Mouse (Mus musculus) layer of hippocampus, adult 9-11 months (tissue): ENCODE data around the gene 2410004P03Rik.
"Not testable (repeated sequence)": the region's sequence is repeated elsewhere in the genome, so short reads cannot be mapped to it uniquely, and the experiment has no call there.

Experiments used
- DNase-seq: peaks from one replicate; pipeline ENCODE4 v3.0.0; 2022

The 2410004P03Rik gene

DNA sequence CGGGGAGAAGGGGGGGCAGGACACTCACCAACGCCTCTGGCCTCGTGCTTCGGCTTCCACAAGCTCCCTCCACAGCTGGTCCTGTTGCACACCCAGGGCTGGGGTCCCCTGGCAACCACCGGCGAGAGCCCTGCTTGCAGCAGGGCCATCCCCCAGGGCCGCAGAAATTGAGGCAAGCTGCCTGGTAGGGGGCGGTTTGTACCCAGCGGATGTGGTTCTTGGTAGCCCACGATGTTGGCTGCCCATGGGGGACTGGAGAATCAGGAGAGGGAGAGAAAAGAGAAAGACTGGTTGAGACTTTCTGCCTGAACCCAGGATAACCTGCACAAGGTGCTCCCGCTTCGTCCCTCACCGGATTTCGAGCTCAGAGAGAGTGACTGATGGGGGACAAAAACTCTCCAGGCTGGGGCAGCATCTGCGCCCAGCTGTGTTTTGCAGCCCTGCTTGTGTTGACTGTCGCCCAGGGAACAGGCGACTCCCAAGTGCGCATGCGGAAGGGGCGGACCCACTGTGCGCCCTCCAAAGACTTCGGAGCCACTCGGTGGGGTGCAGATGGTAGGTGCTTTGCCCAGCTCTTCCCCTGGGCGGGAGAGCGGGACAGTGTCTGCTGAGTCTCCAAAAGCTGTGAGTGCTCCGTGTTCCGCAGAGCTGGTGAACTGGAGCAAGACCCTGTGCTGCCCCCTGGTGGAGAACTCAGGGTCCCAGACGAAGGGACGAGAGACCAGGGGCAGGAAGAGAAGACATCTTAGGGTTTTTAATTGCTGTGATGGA, at the start of gene 2410004P03Rik:
Gene 2410004P03Rik, minus strand, starts transcription at position 628 of the 771 bp plus-strand sequence.
- peak; percentile 62 for DNase-seq

DNA sequence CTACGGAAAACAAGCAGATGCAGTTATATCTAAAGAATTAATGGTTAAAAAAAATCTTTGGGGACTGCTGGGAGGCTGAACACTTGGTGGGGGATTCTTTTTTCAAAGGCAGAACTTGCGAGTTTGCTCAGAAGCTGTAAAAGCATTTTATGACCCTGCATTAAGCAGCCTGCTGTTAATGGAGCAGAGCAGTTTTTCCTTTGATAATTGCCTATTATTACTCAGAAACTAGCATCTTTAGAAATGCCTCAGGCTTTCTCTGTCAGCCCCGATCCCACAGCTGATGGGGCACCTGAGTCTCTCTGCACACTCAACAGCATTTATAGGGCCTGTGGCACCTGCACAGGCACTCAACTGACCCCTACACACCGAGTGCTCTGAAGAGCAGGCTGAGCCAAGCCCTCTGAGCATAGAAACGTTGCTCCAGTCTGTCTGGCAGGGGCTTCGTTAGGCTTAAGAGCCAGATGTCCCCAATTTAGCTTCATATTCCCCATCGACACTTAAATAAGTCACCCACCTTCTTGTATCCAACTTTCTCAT, 49.7 kb upstream of the 2410004P03Rik start:
- DNase-seq = no peak

DNA sequence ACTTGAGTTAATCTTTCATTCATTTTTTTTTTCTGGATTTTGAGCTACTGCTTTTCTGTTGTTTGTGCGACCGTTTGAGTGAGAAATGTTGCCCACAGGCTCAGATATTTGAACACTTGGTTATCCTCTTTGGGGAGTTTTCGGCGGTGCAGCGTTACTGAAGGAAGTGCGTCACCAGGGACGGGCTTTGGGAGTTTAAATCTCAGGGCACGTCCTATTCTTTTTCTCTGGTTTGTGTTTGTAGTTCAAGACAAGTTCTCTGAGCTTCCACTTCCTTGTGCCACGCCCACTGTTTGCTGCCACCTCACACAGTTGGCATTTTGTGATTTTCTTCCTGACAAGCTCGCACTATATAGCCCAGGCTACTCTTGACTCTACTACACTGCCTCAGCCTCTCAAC, 47.0 kb upstream of the 2410004P03Rik start:
- DNase-seq = no peak

DNA sequence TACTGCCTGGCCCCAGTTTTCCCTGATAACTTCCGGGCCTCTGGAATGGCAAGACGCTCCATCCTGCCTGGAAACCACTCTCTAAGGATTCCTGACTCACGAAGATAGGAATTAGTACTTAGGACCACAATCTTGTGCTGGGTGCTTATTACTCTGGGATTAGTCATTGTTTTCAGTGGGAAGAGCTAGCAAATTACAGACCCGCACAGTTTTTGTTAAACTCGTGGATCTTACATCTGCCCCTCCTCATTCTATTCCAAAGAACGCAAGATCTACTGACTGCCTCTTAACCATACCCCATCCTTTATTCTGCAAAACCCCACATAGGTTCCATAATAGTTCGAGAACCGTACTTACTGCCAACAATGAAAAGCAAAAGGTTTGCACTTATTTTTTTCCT, 45.6 kb upstream of the 2410004P03Rik start:
- DNase-seq = no peak

DNA sequence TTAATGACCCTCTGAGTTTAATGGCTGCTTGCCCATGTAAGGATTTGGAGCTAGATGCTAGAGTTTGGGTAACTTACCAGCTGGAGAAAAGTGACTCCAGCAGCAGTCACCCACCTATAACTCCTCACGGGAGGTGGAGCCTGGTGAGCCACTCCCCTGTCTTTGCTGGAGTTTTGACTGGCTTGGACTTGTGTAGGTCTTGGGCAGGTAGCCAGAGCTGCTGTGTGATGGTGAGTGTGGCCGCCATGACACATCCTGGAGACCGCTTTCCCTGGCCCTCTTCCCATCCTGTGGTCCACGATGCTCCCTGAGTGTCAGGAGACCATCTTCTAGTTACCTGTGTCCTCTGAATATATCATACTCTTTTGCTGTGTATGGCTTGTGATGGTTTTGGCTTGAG, 44.2 kb upstream of the 2410004P03Rik start:
- no peak for DNase-seq

DNA sequence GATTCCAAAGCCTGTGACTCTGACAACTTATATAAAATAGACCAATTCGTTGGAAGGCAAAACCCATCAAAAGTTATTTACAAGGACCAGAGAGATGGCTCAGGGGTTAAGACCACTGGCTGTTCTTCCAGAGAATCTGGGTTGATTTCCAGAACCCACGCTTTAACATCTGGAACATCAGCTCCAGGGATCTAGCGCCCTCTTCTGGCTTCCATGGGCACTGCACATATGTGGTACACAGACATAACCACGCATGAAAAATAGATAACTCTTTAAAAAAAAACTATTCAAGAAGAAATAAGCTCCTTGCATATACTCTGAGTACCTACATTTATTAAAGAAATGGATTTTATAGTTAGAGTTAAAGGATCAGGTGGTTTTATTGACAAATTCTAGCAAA, 43.2 kb upstream of the 2410004P03Rik start:
- no peak for DNase-seq

DNA sequence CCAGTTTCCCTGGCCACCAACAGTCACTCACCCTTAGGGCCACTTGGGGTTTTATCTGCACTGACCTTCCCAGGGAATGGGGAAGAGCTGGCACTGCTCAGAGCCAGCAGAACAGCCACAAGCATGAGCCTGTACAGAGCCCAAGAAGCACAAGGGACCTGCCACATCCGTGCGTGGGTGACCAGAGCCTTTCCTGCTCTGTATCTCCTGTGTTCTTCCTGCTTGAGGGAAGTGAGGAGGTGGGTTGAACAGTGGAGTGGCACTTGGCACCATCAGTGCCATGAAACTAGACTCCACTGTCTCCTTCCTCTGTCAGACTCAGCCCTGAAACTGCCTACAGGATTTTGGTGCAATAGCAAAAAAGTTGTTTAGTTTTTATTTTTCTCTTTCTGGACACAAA, 41.1 kb upstream of the 2410004P03Rik start:
- no peak for DNase-seq

DNA sequence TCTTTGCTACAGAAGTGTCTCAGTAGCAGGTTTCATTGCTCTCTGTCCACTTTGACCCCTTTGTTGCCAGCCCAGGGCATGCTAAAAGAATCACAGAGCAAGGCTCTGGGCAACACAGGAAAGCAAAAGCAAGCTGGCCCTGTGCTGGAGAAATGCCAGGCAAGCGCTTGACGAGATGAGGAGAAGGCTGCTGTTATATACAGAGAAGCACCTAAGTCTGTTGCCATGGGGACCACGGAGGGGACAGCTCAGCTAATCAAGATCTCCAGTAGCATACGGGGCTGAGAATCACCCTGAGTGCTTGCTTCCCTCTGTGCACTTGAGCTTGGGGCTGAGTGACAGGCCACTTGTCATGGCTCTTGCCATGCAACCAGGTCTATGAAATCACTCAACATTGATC, 39.5 kb upstream of the 2410004P03Rik start:
- no peak for DNase-seq

DNA sequence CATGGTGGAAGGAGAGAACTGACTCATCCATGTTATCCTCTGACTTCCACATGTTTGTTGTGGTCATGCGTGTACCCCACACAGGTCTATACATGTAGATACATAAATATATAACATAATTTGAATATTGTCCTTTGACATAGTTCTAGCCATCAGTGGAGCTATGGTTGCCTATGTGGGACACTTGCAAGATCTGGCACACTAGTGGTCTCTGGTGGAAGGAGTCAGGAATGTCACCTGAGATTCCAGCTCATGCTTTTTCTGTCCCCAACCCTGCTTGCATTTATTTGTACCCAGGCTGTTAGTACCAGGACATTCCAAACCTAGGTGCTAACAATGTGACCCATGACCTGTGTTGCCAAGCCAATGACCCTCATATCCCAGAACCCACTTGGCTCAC, 38.3 kb upstream of the 2410004P03Rik start:
- no peak for DNase-seq

DNA sequence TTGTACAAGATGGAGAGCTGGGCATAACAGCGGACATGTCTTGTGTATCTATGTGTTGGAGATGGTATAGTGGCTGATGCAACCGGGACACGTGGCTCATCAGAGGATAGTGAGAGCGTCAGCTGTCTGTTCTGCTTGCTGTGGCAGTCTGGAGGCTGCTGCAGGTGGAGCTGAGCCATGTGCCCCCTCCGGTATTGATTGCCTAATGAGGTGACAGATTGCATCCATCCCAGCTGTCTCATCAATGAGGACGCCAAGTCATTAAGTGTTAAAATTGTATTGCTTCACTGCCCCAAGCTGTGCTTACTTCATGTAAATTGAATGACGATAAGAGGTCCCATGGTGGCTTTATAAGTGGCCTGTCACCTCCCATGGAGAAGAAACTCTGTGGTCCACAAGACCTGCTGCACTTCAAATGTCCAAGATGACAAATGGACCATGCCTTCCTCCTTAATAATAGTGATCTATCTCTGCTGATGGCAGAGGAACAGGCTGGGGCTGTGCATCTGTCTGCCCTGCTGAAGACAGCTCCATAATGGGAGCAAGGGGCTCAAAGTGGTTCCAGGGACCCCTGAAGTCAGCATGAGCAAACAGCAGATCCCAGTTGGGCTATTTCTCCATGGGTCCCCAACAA, 37.6 kb upstream of the 2410004P03Rik start:
- peak; percentile 80 for DNase-seq

DNA sequence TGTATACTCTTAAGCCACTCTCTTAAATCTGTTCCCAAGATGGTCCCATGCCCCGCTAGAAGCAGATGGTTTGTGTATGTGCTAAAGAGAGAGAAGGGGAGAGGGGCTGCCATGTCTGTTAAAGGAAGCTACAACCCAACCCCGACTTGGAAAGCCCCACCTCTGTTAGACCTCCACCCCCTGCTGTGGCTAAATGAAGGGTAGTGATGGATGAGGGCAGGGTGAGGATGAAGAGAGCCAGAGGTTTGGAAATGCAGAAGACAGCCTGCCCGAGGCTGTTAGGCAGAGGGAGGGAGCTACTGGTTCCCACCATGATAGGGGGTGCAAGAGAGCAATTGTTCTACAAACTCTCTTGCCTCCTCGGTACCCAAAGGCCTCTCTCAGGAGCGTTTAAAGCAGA, 31.8 kb upstream of the 2410004P03Rik start:
- no peak for DNase-seq

DNA sequence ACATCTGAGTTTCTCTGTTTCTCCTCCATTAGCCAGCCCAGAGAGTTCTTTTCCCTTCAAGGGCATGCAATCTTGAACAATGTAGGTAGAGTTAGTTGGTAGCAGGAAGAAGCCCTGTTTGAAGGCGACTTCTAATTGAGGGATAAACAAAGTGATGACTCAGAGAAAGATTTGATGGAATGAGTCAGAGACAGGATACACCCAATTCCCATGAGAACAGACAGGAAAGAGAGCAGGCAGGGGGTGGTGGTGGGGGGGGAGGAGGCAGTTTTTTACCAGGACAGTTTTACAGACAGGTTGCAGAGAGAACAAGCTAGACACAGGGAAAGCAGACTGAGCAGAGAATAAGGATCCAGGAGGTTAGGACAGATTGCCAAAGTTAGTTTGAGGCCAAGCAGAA, 29.0 kb upstream of the 2410004P03Rik start:
- no peak for DNase-seq

DNA sequence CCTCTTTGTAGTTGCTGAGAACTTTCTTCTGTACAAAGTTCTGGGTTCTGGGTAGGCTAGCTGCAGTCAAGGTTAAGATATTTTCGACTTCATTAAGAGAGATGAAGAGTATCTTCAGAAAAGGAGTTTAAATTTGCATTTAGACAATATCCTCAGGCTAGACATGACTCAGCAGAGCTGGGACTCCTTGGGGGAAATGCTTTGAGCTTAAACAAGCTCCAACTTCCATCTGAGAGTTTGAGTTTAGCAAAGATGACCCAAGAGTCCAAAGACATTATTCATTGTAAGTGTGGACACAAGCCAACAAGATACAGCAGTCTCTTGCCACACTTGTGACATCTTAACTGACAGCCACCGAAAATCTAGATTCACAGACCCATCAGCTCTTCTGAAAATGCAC, 27.9 kb upstream of the 2410004P03Rik start:
- no peak for DNase-seq

DNA sequence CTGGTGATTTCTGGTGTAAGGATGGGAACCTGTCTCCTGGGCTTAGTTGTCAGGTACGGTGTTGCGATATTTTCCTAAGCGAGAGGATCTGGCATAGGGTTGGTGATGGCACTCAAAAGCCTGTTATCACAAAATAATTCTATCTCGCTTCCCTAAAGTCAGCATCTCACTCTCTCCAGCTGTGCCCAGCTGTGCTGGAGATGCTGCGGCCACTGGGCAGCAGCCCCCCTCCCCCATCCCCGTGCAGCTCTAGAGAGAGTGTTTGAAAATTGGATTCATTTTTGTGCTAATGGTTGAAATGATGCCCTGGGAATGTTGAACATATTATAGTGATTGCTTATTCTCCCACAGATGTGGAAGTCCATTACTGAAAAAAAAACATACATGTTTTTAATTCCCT, 26.7 kb upstream of the 2410004P03Rik start:
- no peak for DNase-seq

DNA sequence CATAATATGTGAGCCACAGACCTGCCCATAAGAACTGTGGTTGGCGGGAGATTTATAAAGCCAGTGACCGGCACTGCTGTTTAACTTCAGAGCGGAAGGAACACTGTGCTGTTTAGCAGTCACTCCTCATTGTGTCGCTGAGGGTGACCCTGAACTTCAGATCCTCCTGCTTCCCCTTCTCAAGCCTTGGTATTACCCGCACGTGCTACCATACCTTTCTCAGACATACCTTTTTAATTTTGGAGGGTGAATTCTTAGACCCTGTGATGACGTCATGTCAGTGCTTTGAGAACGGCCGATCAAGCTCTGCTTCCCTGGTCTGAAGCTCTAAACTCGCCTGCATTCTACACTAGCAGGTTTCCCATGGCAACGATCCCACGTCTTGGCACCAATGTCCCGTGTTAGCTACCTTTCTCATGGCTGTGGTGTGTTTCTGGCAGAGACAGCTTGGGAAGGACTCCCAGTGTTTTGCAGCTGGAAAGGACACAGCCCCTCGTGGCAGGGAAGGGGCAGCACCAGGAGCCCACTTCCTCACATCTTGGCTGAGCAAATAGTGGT, 25.6 kb upstream of the 2410004P03Rik start:
- peak; percentile 61 for DNase-seq

DNA sequence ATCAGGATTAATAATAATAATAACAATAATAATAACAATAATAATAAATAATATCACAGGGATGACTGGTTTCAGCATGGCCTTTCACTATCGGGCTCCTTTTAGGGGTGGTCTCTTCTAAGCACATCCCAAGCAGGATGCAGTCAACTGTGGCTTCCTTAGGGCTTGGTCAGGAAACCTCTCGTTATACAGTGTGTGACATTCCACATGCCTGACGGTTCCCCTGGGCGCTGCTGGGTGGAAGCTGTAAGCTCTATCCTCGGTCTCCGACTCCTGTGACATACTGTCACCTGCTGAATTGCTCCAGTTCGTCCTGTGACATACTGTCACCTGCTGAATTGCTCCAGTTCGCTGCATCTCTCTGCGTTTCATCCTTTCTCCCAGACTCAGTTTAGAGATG, 25.0 kb upstream of the 2410004P03Rik start:
- DNase-seq = no peak

DNA sequence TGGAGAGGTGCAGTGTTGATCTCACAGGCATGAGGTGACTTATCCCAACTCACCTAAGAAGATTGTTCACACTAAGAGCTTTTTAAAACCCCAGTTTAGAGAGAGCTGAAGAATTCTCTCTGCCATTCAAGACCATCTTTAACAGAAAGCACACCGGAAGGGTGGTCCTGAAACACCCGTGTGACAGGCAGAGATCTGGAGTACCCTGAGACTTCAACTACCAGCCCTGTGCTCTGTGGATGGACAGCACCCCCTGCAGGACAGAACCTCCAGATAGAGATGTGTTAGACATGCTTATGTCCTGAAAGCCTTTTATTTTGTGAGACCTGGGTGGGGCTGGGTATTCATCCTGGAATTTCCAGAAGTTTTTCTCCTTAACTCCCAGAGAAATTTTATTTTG, 23.6 kb upstream of the 2410004P03Rik start:
- DNase-seq = no peak

DNA sequence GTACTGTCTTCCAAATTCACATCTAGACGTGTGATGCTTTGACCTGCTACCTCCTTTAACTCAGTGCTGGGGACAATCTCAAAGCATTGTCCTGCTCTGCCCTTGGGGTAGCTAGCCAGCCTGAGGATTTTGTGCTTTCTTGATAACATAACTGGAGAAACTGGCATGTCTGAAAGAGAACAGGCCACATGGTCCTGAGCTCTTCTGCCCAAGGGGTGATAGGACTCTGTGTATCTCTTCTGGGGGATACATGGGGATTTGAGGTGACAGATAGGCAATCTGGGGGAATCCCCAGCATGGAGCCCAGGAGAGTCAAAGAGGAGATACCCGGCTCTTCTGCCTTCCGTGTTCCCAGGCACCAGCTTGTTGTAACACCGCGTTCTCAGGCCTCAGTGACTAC, 23.1 kb upstream of the 2410004P03Rik start:
- no peak for DNase-seq

DNA sequence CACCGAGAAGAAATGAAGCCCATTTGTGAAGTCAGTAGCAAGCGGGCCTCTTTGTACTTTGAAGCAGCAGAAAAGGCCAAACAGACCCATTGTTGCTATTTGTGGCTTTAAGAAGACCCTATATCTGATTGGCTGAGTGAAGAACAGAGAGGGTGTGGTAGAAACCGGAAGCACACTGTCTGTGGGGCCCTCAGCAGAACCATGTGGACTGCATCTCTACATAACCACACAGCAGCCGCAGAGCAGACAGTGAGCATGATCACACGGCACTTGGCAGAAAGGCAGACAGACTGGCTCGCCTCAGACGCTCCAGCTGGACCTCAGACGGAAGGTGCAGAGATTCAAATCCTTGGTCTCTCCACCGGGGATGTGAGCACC, 21.9 kb upstream of the 2410004P03Rik start:
- no peak for DNase-seq

DNA sequence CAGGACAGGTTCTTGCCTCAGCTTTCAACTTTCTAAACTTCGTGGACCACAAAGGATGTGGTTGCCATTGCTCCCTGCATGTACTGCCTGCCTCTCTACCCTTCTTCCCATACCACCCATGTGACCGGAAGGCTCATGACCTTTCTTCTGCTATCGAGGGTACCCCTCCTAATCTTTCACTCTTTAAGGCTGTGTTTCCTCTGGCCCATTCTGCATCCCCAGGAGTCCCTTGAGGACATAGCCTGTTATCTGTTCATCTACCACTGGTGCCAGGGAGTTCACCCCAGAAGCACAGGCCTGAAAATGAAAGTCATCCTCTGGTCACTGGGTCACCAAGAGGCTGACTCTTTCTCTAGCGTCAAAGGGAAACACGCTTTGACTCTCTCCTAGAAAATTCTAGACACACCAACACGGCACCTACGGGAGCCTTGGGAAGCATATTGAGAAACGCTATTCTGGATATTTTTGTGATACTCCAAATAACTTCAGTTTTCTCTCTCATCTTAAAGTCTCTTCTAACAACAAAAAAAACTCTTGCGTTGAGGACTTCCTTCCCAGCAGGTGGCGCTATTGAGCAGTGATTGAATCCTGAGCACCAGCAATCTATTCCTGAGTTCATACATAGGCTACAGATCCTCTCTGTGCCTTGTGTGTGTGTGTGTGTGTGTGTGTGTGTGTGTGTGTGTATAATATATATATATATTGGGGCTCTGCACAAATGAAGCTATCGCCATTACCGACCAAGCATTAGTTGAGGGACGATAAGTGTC, 21.4 kb upstream of the 2410004P03Rik start:
- peak; percentile 56 for DNase-seq

DNA sequence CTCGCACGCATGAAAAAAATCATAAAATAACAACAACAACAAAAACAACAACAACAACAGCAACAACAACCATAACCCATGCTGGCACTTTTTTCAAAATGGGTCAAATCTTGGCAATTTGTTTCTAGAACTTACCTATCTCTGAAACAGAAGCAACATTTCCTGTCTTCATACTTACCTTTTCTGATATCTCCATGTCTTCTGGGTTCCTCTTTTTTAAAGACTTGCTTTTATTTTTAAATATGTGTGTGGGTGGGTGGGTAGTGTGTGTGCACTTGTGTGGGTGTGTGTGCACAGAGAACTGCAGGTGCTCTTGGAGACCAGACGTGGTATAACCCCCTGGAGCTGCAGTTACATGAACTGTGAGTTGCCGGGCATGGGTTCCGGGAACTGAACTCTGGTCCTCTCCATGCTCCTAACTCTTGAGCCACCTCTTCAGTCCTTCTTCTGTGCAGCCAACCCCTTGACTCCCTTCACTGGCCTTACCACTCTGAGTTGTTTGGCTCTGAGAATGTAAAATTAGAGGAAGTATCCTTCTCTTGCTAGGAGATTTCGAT, 13.1 kb upstream of the 2410004P03Rik start:
- no peak for DNase-seq

DNA sequence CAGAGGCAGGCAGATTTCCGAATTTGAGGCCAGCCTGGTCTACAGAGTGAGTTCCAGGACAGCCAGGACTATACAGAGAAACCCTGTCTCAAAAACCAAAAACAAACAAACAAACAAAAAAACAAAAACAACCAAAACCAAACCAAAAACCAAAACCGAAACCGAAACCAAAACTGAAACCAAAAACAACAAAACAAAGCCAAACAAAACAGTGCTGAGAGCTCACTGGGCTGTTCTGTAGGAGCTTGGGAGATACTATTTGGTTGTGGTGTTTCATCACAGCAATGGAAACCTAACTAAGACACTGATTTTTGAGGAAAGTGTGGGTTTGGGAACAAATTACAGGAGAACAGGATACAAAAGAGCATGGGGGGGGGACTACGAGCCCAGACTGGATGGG, 10.6 kb upstream of the 2410004P03Rik start:
- DNase-seq = no peak

DNA sequence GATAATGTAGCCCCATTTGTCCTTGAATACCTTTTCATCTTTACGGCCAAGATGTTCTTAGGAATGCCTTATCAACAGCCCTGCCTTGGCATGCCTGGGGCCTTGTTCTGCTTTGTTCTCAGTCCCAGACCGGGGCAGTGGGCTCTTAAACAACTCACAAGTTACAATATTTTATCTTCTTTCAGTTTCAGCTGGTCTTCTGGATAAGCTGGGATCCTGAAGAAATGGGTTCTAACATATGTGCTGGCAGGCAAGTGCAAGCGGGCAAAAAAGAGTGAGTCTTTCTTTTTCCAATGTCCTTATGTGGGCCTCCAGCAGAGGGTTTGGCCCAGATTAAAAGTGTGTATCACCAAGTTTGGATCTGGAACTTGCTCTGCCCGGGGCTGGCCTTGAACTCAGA, 9.6 kb upstream of the 2410004P03Rik start:
- not testable (repeated sequence) for DNase-seq
